Mouse (Mus musculus) skeletal muscle tissue, adult 2 months (tissue): ENCODE data around the gene Rgs11.

ENCODE experiments used
- DNase-seq: peaks from one replicate; pipeline ENCODE4 v3.0.0-alpha.2; 2012; ENCODE audit warnings: low read depth, low spot score

The Rgs11 gene

DNA sequence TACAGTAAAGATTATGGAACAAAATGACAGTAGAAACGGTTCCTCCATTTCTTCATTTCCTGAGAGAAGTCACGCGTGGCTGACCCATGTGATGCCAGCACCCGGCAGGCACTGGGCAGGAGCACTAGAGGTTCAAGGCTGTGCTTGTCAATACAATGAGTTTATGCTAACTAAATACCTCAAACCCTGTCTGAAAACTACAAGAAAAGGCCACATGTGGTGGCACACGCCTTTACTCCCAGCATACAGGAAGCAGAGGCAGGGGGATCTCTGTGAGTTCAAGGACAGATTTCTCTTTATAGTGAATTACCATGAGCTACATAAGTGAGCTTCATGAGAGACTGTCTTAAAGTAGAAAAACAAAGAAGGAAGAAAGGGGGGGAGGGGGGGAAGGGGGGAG lies 28.4 kb downstream of the Rgs11 start:
- DNase-seq: no peak

DNA sequence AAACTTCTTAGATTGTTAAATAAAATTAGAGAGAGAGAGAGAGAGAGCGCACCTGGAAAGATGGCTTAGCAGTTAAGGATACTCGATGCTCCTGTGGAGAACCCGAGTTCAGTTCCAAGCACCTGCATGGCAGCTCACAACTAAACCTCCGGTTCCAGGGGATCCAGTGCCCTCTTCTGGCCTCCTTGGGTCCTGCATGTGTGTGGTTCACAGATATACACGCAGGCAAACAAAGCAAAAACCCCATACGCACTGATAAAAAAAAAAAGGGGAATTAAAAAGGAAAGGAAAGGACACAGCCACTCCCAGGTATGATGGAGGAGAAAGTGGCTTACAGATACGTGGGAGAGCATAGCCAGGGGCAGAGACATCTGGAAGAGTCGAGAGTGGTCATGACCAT lies 30.1 kb downstream of the Rgs11 start:
- DNase-seq: no peak

DNA sequence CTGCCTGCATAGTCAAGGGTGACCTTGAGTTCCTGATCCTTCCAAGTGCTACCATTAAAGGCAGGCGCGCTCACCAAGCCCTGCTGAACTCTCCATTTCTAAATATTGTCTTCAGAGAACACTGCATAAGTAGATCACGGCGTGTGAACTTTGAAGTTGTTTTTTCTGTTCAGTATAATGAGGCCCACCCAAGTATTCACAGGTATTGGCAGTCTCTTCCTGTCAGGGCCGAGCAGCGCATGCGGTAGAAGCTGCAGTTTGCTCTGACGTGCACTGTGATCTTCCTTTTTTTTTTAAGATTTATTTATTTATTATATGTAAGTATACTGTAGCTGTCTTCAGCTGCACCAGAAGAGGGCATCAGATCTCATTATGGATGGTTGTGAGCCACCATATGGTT lies 31.6 kb downstream of the Rgs11 start:
- no peak for DNase-seq

DNA sequence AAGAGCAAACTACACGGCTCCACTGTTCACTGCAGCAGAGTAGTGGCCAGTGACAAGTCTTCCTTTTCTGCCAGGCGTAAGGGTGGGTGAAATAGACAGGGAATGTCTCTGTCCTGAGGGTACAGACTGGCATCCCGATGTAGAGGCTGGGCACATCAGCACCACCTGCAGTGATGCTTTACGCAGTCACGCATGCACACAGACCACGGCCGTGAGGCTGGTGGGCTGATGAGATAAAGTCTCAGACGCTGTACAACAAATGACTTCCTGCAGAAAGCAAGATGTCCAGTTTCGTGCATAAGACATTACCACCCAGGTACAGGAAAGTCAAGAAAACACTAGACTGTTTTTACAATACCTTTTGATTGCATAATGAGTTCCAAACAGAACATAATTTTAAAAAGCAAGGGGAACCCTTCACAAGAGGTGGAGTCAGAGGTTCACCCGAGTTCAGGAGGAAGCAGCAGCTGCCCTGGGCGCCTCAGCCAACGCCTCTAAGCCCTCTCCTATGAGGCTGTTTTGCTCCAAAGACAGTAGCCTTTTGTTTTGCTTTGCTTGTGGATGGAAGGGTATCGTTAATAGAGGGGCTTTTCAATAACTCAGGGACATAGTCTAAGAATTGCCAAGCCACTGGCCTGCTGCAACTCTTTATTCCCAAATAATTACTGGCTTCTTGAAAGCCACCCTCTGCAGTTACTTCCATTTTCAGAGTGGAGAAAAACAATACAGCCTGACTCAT lies 32.5 kb downstream of the Rgs11 start:
- DNase-seq: no peak

DNA sequence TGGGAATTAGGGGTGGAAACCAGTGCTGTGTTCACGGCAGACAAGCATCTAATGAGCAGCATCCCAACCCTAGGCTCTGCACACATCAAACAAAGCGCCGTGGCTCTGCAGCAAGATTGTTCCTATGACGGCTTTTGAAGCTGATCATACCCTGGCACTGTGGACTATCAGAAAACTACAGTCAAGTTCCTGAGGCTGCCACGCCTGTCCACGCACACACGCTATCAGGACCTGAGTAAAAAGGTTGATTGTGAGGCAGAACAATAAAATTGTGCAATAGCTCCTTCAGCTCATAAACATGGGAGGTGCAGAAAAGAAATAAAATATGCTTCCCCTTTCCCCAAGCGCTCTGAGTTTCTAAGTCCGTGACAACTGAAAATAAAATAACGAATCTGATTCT lies 34.9 kb downstream of the Rgs11 start:
- no peak for DNase-seq

DNA sequence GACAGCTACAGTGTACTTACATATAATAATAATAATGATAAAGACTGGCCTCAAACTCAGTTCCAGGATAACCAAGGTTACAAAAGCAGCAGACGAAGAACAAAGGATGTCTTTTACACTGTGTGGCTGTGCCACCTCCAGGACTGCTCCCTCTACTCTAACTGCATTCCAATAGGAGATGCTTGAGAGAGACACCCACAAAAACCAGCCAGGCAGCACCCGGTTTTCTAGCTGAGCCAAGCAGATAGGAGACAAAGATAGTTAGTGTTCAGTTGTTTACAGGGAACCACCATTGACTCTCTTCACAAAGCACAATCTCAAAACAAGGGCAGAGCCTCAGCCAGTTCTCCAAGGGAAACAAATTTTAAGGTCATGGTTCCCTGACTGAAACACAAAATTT lies 36.8 kb downstream of the Rgs11 start:
- DNase-seq: no peak

DNA sequence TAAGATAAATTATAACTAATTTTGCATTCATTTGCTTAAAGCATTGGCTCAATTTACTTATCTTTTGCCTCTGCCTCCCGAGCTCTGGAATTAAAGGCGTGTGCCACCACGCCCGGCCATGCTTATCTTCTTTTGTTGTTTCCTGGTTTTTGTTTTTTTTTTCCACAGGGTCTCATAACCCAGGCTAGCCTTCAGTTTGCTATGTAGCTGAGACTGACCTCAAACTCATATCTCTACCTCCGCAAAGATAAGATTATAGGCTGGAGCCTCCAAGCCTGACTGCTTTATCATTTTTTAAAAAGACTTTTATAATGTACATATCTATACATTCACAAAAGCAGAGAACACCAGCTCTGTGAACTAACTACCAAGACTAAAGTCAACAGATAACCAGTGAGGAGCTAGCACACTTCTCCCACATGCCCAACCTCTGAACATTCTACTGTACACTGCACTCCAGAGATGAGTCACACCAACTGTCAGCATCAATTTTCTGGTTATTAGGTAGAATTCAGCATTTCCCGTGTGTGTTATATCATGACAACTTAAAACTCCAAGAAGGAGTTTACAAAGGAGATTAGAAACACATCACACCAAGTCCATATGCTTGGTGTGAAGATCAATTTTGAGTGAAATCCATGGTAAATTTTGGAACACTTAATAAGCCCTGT lies 37.5 kb downstream of the Rgs11 start:
- DNase-seq: no peak

DNA sequence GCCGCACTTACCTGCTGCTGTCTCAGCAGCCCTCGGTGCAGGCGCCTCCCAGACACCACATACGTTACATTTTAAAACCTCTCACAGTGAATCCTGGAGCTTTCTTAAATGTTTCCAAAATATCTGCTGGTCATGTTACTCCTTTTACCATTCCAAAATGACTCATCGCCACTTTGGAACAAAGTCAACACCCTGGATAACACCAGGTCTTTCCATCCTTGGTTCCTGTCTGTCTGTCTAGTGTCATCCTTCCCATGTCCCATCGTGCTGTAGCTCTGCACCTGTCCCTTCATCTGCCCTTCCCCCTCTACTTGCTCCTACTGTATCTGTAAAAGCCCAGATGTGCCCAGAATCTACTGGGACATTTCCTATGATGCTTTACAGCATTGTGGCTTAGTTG lies 38.2 kb downstream of the Rgs11 start:
- DNase-seq: no peak

DNA sequence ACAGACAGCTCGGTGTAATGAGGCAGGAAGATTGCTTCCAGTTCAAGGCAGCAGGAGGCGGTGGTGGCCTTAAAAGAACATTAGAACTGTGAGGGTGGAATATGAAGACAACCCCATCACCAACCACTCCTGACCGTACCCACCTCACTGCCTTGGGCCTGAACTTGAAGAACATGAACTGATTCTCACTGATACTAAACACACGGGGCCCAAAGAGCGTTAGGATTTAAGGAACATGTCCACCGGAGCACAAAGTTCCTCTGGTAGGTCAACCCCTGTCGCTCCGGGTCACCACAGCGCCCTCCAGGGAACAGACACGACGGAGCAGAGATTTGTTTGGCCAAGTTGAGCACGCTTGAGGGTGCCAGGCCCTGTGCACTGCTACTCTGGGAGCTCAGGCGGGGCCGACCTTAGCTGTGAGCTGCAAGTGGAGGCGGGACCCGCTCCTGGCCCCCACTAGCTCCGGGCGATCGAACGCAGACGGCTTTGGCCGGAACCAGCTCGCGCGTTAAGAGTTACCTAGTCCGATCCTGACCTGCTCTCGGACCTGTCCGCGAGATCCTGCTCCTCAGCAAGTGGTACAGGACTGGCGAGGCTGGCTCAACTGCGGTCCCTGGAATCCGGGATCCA lies 40.8 kb downstream of the Rgs11 start:
- DNase-seq: peak; percentile 68

DNA sequence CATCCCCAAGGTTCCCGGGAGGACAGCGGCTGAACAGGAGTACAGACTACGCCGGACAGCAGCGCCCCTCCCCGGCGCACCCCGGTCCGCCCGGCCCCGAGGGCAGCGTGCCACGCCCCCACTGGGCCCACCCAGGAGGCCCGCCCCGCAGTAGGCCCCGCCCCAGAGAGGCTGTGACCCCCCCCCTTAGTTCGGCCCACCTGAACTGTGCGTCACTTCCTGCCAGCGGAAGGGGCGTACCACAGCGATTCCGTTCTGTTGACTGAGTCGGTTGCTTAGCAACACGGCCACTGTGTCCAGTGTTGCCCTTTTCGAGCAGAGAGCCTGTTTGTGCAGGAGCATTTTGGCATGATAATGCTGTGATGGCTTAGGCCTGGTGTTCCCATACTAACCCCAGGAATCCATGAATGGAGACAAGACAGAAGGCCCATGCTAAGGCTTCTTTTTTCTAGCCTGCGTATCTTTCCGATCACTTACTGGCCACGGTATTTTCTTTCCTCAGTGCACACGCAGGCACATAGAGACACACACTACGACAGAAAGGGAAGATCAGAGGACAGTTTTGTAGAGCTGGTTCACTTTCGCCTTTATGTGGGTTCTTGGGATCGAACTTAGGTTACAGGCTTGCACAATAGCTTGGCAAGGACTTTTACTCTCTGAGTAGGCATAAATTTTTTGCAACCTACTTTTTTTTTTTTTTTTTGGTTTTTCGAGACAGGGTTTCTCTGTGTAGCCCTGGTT lies 41.5 kb downstream of the Rgs11 start, which contains the start of gene Fam234a:
Gene Fam234a, minus strand, starts transcription at position 142 of the 741 bp plus-strand sequence.
- DNase-seq: peak; percentile 98

DNA sequence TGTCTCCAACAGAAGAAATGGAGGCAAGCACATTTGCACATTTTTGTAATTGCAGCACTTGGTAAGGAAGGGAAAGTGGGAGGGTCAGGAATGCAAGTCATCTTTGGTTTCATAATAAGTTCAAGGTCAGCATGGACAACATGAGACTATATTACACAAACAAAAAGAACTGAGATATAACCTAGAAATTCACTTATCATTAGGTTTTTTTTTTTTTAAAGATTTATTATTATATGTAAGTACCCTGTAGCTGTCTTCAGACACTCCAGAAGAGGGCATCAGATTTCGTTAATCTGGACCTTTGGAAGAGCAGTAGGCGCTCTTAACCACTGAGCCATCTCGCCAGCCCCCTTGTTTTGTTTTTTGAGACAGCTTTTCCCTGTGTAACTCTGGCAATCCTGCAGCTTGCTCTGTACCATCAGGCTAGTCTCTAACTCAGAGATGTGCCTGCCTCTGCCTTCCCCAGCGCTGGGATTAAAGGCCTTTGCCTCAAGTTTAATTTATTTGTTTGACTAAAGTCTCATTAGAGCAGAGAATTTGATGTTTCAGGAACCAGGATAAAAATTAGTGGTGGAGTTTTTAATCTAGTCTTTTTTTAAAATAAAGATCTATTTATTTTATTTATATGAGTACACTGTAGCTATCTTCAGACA lies 49.3 kb downstream of the Rgs11 start:
- DNase-seq: no peak

DNA sequence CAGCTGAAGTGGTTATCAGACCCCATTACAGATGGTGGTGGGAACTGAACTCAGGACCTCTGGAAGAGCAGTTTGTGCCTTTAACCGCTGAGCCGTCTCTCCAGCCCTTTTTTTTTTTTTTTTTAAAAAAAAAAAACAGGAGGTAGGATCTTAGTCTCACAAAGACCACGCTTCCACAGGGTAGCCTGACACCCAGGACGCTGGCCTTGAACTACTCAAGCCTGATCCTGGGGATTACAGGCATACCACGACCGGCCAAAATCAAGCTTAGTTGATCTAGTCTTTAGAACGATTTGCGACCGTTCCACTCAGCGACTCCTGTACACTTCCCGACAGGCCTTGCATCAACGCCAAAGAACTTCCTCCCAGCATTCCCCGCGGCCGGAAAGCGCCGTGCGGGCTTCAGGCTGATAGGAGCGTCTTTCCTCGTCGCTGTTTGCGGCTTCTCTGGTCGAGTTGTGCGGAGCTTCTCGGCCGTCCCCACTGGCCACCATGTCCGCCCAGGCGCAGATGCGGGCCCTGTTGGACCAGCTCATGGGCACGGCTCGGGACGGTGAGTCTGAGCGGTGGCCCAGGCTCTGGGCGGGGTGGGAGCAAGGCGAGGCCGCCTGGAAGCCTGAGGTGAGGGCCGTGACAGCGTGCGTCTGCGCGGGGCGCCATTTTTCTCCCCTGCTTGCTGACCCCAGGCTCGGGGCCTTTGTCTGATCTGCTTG lies 49.9 kb downstream of the Rgs11 start, which contains the start of gene Luc7l:
Gene Luc7l, plus strand, starts transcription at position 358 of the 713 bp plus-strand sequence.
- peak; percentile 89 for DNase-seq

DNA sequence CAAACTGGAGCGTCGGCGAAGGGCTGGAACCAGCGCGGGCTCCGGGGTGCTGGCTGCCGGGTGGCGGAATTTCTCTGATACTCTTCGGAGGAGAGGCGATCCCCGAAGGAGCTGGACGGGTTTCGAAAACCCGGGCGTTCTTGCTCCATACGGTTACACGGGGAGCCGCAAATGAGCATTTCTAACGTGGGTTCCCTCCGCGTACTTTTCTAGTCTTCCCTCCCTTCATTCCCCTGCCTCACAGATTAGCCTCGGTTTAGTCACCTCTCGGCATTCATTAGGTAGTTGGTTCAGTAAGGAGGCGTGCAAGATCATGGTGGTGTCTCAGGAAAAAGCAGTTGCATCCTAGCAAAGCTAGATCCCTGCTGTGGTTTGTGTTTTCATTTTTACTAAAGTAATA lies 50.6 kb downstream of the Rgs11 start:
- no peak for DNase-seq

DNA sequence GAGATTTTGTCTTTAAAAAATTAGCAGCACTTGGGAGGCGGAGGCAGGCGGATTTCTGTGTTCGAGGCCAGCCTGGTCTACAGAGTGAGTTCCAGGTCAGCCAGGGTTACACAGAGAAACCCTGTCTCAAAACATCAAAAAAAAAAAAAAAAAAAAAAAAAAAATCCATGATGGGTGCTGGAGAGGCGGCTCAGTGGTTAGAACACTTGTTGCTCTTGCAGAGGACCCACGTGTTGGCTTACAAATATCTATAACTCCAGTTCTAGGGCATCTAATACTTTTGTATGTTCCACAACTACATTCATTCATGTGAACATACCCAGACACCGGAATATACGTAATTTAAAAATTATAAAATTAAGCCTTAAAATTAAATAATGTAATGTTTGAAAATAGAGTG lies 52.6 kb downstream of the Rgs11 start:
- DNase-seq: no peak
